Mouse (Mus musculus) fibroblast of lung, adult 2 months (primary cell): Measurements from ENCODE around the gene Fcer1a.
"Not testable (repeated sequence)": the region's sequence is repeated elsewhere in the genome, so short reads cannot be mapped to it uniquely, and the experiment has no call there.

ENCODE experiments used
- DNase-seq: peaks from one replicate; pipeline ENCODE4 v3.0.0-alpha.2; 2011; ENCODE audit warnings: low read depth

Gene Fcer1a

GRCm38 (mm10) chr1:173227081-173227480 is at the start of gene Fcer1a:
TSS of gene Fcer1a (minus strand) at chr1:173227214.
- no peak for DNase-seq

- DNase-seq, result no peak
Observed at GRCm38 (mm10) chr1:173265701-173266100, 38.7 kb upstream of the Fcer1a start, which contains the start of gene Olfr418. TSS of gene Olfr418 (plus strand) at chr1:173266001.

- DNase-seq, result no peak
Observed at GRCm38 (mm10) chr1:173249888-173250287, 22.9 kb upstream of the Fcer1a start.

- DNase-seq, result not testable (repeated sequence)
Observed at GRCm38 (mm10) chr1:173237004-173237403, 10.0 kb upstream of the Fcer1a start.

GRCm38 (mm10) chr1:173216481-173216880 is 10.5 kb downstream of the Fcer1a start:
- no peak for DNase-seq

GRCm38 (mm10) chr1:173212092-173212491 is 14.9 kb downstream of the Fcer1a start, which contains the start of gene Olfr1404:
TSS of gene Olfr1404 (plus strand) at chr1:173212392.
- DNase-seq, result no peak

- no peak for DNase-seq
Observed at GRCm38 (mm10) chr1:173197508-173197907, 29.5 kb downstream of the Fcer1a start, which contains the start of gene Olfr218. TSS of gene Olfr218 (plus strand) at chr1:173197808.

GRCm38 (mm10) chr1:173196359-173196758 is 30.7 kb downstream of the Fcer1a start:
- no peak for DNase-seq

GRCm38 (mm10) chr1:173192059-173192458 is 35.0 kb downstream of the Fcer1a start:
- DNase-seq, result no peak

- no peak for DNase-seq
Observed at GRCm38 (mm10) chr1:173190540-173190939, 36.5 kb downstream of the Fcer1a start, which contains the start of gene Olfr1406. TSS of gene Olfr1406 (minus strand) at chr1:173190640.

- no peak for DNase-seq
Observed at GRCm38 (mm10) chr1:173174154-173174842, 52.7 kb downstream of the Fcer1a start.
